8 mouse cellular contexts compared by ENCODE assay signal in the genomic region with DNA sequence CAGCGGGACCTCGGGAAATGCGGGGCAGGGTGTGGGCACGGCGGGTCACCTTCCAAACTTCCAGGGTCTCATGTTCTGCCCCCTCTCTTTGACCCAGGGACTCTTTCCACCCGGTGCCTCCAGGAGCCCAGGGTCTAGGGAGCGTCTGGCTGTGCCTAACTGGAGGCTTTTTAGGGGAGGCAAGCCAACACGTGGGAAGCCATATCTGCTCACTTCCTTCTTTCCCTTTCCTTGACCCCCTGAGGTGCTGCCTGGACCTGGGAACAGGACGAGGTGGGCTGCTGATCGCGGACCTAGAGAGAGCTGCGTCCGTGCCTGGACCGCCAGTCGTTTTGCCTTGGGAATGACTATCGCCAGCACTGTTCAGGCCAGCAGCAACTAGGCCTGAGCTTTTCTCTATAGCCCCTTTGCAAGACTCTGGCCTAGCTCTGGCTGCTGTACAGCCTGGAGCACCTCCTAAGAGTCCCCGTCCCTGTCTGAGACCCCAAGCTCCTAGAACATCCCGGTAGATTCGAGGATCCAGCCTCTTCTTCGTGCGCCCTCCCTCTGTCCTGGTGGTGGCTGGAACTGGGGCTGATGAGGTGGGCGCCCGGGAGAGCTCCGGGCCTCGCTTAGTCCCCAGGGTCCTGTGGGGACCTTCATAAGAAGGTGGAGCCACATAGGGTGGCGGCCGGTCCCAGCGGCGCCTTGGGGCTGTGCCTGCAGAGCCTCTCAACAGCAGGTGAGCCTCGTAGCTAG. TPM values are rescaled to one million over a fixed set of nuclear protein-coding genes. Genes with fewer than 3 reads are reported as not detected.
DNase-seq lines count a peak whose midpoint lies in the region; ATAC-seq and TF ChIP-seq lines count a peak whose summit lies in the region.

No protein-coding gene starts in this region.

- H3K4me2 ChIP-seq in lung, embryonic 14.5 days, result peak overlapping the region; percentile 83
- peak overlapping the region; percentile 88 for H3K4me2 ChIP-seq in embryonic facial prominence, embryonic 15.5 days (replicated peaks)
- H3K4me2 ChIP-seq in neural tube, embryonic 15.5 days, result peak overlapping the region; percentile 93

- peaks cover 89% of the 10 kb centered on the region for H3K27me3 ChIP-seq in lung, embryonic 14.5 days (ENCODE audit: insufficient read depth, low read length)
- peaks cover 89% of the 10 kb centered on the region for H3K27me3 ChIP-seq in embryonic facial prominence, embryonic 15.5 days
- H3K27me3 ChIP-seq in limb, embryonic 10.5 days (ENCODE audit: low read depth, poor library complexity, severe bottlenecking), result peaks cover 100% of the 10 kb centered on the region
- peaks cover 91% of the 10 kb centered on the region for H3K27me3 ChIP-seq in neural tube, embryonic 15.5 days (replicated peaks)

- H3K36me3 ChIP-seq in lung, embryonic 14.5 days (ENCODE audit: insufficient read depth), result peaks cover 6% of the 10 kb centered on the region
- no peaks in the 10 kb centered on the region for H3K36me3 ChIP-seq in embryonic facial prominence, embryonic 15.5 days
- H3K36me3 ChIP-seq in limb, embryonic 10.5 days, result peaks cover 10% of the 10 kb centered on the region
- H3K36me3 ChIP-seq in neural tube, embryonic 15.5 days, result peaks cover 2% of the 10 kb centered on the region; the same call in 1 of the 2 replicates

- ATAC-seq in lung, embryonic 14.5 days (ENCODE audit: insufficient read depth), result no peak
- no peak for ATAC-seq in embryonic facial prominence, embryonic 15.5 days (ENCODE audit: insufficient number of reproducible peaks, low FRiP score, low TSS enrichment, low read depth)
- no peak for ATAC-seq in neural tube, embryonic 15.5 days (ENCODE audit: low FRiP score)

- no peak overlapping the region for H3K27ac ChIP-seq in lung, embryonic 14.5 days (ENCODE audit: low read depth)
- H3K27ac ChIP-seq in embryonic facial prominence, embryonic 15.5 days (replicated peaks), result no peak overlapping the region
- peak overlapping the region; percentile 59 for H3K27ac ChIP-seq in limb, embryonic 10.5 days
- no peak overlapping the region for H3K27ac ChIP-seq in neural tube, embryonic 15.5 days (replicated peaks)

- peak overlapping the region; percentile 18; the same call in 1 of the 2 replicates for H3K9ac ChIP-seq in lung, embryonic 14.5 days
- H3K9ac ChIP-seq in embryonic facial prominence, embryonic 15.5 days, result no peak overlapping the region
- peak overlapping the region; percentile 57; the same call in 1 of the 2 replicates for H3K9ac ChIP-seq in neural tube, embryonic 15.5 days (replicated peaks)

- intact Hi-C loops in left cerebral cortex, postnatal 4 days (cut with DNase I), result no loop called here

- no peak for DNase-seq in lung, embryonic 14.5 days
- no peak for DNase-seq in lung, postnatal 14 days
- peak; percentile 55 for DNase-seq in limb, embryonic 10.5 days (ENCODE audit: low spot score)
- no peak for DNase-seq in thymus, postnatal 14 days
- no peak for DNase-seq in retina, postnatal 1 day
- no peak for DNase-seq in left cerebral cortex, postnatal 4 days

- peak overlapping the region; percentile 45 for H3K4me3 ChIP-seq in lung, embryonic 14.5 days (ENCODE audit: low read depth, low read length)
- peak overlapping the region; percentile 48 for H3K4me3 ChIP-seq in embryonic facial prominence, embryonic 15.5 days (replicated peaks)
- H3K4me3 ChIP-seq in limb, embryonic 10.5 days, result peak overlapping the region; percentile 51
- peak overlapping the region; percentile 49 for H3K4me3 ChIP-seq in neural tube, embryonic 15.5 days (replicated peaks)

- no peaks in the 10 kb centered on the region for H3K9me3 ChIP-seq in lung, embryonic 14.5 days (ENCODE audit: low read depth, low read length)
- no peaks in the 10 kb centered on the region for H3K9me3 ChIP-seq in embryonic facial prominence, embryonic 15.5 days (replicated peaks)
- H3K9me3 ChIP-seq in limb, embryonic 10.5 days (replicated peaks), result no peaks in the 10 kb centered on the region
- no peaks in the 10 kb centered on the region for H3K9me3 ChIP-seq in neural tube, embryonic 15.5 days (replicated peaks)

- WGBS in lung, embryonic 14.5 days, result 13% methylated on average over 30 of the region's 30 CpGs
- 14% methylated on average over 30 of the region's 30 CpGs for WGBS in embryonic facial prominence, embryonic 15.5 days
- 3% methylated on average over 30 of the region's 30 CpGs for WGBS in limb, embryonic 10.5 days
- 8% methylated on average over 30 of the region's 30 CpGs for WGBS in neural tube, embryonic 15.5 days

- TF ChIP-seq CTCF in lung, embryonic 14.5 days (IDR thresholded peaks at IDR 0.05; ENCODE audit: low read depth), result no peak

- peaks cover 9% of the 10 kb centered on the region; the same call in 1 of the 2 replicates for H3K4me1 ChIP-seq in lung, embryonic 14.5 days (ENCODE audit: insufficient read depth)
- H3K4me1 ChIP-seq in embryonic facial prominence, embryonic 15.5 days, result peaks cover 45% of the 10 kb centered on the region
- H3K4me1 ChIP-seq in limb, embryonic 10.5 days, result peaks cover 49% of the 10 kb centered on the region
- H3K4me1 ChIP-seq in neural tube, embryonic 15.5 days, result peaks cover 54% of the 10 kb centered on the region

RNA-seq across cellular contexts. Expression of gene Ddn, which starts 3.0 kb away (rescaled TPM):
- polyA plus RNA-seq in lung, embryonic 14.5 days (2014; fragmentation: Nextera tagmentation; extraction: Ambion mirVana), result 0.04 and 0.12 TPM in 2 replicates
- polyA plus RNA-seq in embryonic facial prominence, embryonic 15.5 days (2015; fragmentation: Nextera tagmentation; extraction: Ambion mirVana), result 0.04 and 0.05 TPM in 2 replicates
- polyA plus RNA-seq in limb, embryonic 10.5 days (2016; fragmentation: Nextera tagmentation; extraction: Ambion mirVana), result not detected in 2 replicates
- 0.18 and 0.36 TPM in 2 replicates for polyA plus RNA-seq in neural tube, embryonic 15.5 days (2015; fragmentation: Nextera tagmentation; extraction: Ambion mirVana)
- total RNA-seq in left cerebral cortex, postnatal 4 days (2021), result 100 to 1,000 TPM; 113 to 118 TPM

RNA-seq across cellular contexts. Expression of gene Wnt1, which starts 16.6 kb away (rescaled TPM):
- polyA plus RNA-seq in lung, embryonic 14.5 days (2014; fragmentation: Nextera tagmentation; extraction: Ambion mirVana), result not detected in 2 replicates
- 0.07 TPM in 1 of 2 replicates, not detected in the other for polyA plus RNA-seq in embryonic facial prominence, embryonic 15.5 days (2015; fragmentation: Nextera tagmentation; extraction: Ambion mirVana)
- not detected in 2 replicates for polyA plus RNA-seq in limb, embryonic 10.5 days (2016; fragmentation: Nextera tagmentation; extraction: Ambion mirVana)
- polyA plus RNA-seq in neural tube, embryonic 15.5 days (2015; fragmentation: Nextera tagmentation; extraction: Ambion mirVana), result 1.0 and 2.0 TPM in 2 replicates
- not detected for total RNA-seq in left cerebral cortex, postnatal 4 days (2021)

RNA-seq across cellular contexts. Expression of gene Prkag1, which starts 25.1 kb away (rescaled TPM):
- polyA plus RNA-seq in lung, embryonic 14.5 days (2014; fragmentation: Nextera tagmentation; extraction: Ambion mirVana), result 93.4 and 93.7 TPM in 2 replicates
- 90.5 and 91.9 TPM in 2 replicates for polyA plus RNA-seq in embryonic facial prominence, embryonic 15.5 days (2015; fragmentation: Nextera tagmentation; extraction: Ambion mirVana)
- 92.3 and 97.7 TPM in 2 replicates for polyA plus RNA-seq in limb, embryonic 10.5 days (2016; fragmentation: Nextera tagmentation; extraction: Ambion mirVana)
- 66.4 and 72.9 TPM in 2 replicates for polyA plus RNA-seq in neural tube, embryonic 15.5 days (2015; fragmentation: Nextera tagmentation; extraction: Ambion mirVana)
- total RNA-seq in left cerebral cortex, postnatal 4 days (2021), result 10 to 100 TPM; 35.0 to 38.1 TPM

RNA-seq across cellular contexts. Expression of gene Wnt10b, which starts 28.3 kb away (rescaled TPM):
- polyA plus RNA-seq in lung, embryonic 14.5 days (2014; fragmentation: Nextera tagmentation; extraction: Ambion mirVana), result 0.11 TPM in 1 of 2 replicates, not detected in the other
- 6.0 and 8.0 TPM in 2 replicates for polyA plus RNA-seq in embryonic facial prominence, embryonic 15.5 days (2015; fragmentation: Nextera tagmentation; extraction: Ambion mirVana)
- 0.62 and 0.99 TPM in 2 replicates for polyA plus RNA-seq in limb, embryonic 10.5 days (2016; fragmentation: Nextera tagmentation; extraction: Ambion mirVana)
- 0.08 and 0.72 TPM in 2 replicates for polyA plus RNA-seq in neural tube, embryonic 15.5 days (2015; fragmentation: Nextera tagmentation; extraction: Ambion mirVana)
- total RNA-seq in left cerebral cortex, postnatal 4 days (2021), result under 1 TPM; 0.36 to 0.40 TPM

RNA-seq across cellular contexts. Expression of gene Arf3, which starts 43.2 kb away (rescaled TPM):
- 35.4 and 42.5 TPM in 2 replicates for polyA plus RNA-seq in lung, embryonic 14.5 days (2014; fragmentation: Nextera tagmentation; extraction: Ambion mirVana)
- polyA plus RNA-seq in embryonic facial prominence, embryonic 15.5 days (2015; fragmentation: Nextera tagmentation; extraction: Ambion mirVana), result 52.6 and 53.3 TPM in 2 replicates
- polyA plus RNA-seq in limb, embryonic 10.5 days (2016; fragmentation: Nextera tagmentation; extraction: Ambion mirVana), result 44.3 and 49.1 TPM in 2 replicates
- 97.8 TPM in 2 replicates for polyA plus RNA-seq in neural tube, embryonic 15.5 days (2015; fragmentation: Nextera tagmentation; extraction: Ambion mirVana)
- 100 to 1,000 TPM; 318 to 348 TPM for total RNA-seq in left cerebral cortex, postnatal 4 days (2021)
